Mouse (Mus musculus) WW6 (cell line): ENCODE results near the gene Gng12.
"Not testable (repeated sequence)": the region's sequence is repeated elsewhere in the genome, so short reads cannot be mapped to it uniquely, and the experiment has no call there.

Experiments used
- DNase-seq: peaks from one replicate; pipeline ENCODE4 v3.0.0-alpha.2; 2013; ENCODE audit warnings: low read depth, low spot score

The Gng12 gene

DNA sequence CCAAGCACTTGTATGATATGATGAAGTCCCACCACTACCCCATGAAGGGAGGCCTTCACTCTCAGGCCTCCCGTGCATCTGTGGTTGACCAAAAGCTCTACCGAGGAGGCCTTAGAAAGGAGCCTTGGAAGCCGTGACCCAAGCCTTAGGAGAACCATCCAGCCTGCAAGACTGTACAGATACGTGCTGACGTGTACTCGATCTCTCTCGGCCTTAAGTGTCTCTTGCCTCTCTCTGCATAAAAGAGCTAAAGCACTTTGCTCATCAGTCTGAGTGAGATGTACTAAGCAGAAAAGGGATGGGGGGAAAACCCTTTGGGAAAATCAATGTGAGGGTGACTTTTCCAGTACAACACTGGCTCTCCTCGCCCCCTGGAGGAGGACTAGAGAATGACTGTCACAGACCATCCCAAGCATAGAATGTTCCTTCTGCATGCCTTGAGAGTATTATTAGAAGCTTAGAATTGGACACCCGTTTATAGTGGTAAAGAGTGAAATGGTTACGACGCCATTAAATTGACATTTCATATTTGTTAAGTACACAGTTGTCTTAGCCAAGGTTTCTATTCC is 59.0 kb downstream of the Gng12 start:
- no peak for DNase-seq

DNA sequence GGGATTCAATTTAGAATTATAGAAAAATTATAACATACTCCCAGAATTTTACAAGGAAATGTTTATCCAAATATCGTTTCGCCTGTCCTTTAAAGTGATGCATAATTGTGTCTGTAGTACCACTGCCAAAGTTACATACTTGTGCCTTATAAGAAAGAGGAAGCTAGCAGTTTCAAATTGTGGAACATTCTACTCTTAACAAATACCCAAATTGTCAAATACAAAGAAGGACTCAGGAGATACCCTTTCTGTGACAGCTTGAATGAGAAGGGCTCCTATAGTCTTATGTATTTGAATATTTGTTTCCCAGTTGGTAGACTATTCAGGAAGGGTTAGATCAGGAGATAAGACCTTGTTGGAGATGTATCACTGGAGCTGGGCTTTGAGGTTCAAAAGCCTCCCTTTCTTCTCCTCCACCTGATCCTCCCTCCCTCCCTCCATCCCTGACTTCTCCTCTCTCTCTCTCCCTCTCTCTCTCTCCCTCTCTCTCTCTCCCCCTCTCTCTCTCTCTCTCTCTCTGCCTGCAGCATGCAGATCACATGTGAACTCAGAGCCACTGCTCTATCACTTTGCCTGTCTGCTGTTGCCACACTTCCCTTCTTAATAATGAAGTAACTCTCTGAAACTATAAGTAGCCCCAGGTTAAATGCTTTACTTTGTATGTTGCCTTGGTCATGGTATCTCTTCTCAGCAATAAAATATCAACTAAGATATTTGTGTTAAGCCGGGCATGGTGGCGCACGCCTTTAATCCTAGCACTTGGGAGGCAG is 62.5 kb downstream of the Gng12 start:
- no peak for DNase-seq

DNA sequence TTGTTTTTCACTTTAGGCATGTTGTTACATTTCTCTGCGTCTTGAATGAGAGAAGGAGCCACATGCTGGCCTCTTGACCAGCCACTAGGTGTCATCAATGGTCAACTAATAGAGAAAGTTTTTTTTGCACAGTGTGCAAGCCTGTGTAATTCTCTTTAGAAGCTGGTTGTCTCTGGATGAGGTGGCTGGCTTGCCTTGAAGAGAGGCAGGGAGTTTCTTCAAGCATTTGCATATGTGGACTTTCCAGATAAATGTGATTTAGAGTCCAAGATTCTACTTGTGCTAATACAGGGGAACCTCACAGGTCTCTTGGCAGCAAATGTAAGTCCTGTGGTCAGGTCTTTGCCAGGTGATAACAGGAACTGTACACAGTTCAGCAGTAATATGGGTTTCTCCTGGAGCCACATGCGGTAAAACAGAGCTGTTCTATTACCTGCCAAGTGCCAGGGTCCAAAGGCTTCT is 66.4 kb downstream of the Gng12 start:
- peak; percentile 29 for DNase-seq

DNA sequence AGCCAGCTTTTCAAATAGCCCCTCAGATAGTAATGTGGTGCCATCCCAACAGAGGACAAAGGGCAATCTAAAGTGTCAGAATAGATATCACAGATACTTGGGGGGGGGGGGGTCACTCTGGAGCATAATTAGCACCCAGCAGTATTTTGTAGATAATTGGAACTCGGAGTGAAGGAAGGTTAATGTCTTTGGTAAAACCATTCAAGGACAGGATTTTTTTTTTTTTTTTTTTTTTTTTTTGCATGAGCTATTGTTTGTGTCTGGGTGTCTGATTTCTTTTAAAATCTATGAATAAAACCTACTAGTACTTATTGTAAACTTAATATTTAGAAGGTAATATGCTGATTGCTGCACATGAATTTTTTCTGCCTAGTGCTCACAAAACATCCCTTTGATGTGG is 66.9 kb downstream of the Gng12 start:
- no peak for DNase-seq

DNA sequence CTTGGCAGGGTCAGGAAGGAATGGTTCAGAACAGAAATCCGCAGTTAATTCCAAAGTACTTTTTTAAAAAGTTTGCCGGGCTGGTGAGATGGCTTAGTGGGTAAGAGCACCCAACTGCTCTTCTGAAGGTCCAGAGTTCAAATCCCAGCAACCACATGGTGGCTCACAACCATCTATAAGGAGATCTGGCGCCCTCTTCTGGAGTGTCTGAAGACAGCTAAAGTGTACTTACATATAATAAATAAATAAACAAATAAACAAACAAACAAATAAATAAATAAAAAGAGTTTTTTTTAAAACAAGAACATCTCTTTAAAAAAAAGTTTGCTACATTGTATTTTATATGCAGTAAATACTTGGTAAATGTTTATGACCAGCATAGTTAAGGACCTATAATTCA is 67.5 kb downstream of the Gng12 start:
- DNase-seq, result not testable (repeated sequence)

DNA sequence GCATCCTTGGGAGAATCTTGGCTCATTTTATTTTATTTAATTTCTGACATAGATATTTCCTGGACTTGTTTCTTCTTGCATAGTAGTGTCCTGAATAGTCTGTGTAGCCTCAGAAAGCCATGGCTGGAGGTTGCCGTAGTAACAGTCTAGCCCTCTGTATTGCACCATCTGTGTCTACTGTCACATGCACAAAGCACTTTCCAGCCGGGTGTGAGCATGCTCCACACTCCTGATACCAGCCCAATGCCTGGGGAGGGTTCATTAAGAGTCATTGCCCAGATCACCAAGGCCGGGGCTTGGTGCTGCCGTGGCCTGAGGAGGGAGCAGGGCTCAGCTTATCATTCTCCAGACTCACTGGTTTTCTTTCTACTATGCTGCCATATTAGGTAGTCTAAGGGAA is 68.0 kb downstream of the Gng12 start:
- DNase-seq, result no peak

GRCm38 (mm10) chr6:66965203-66965602 is 69.0 kb downstream of the Gng12 start:
- DNase-seq, result no peak

GRCm38 (mm10) chr6:66967788-66968187 is 71.6 kb downstream of the Gng12 start:
- no peak for DNase-seq

- DNase-seq, result no peak
These were observed 73.2 kb downstream of the Gng12 start for GRCm38 (mm10) chr6:66969446-66969845.

GRCm38 (mm10) chr6:66972300-66972699 is 76.1 kb downstream of the Gng12 start:
- DNase-seq, result no peak

GRCm38 (mm10) chr6:66973180-66973579 is 77.0 kb downstream of the Gng12 start:
- no peak for DNase-seq

DNA sequence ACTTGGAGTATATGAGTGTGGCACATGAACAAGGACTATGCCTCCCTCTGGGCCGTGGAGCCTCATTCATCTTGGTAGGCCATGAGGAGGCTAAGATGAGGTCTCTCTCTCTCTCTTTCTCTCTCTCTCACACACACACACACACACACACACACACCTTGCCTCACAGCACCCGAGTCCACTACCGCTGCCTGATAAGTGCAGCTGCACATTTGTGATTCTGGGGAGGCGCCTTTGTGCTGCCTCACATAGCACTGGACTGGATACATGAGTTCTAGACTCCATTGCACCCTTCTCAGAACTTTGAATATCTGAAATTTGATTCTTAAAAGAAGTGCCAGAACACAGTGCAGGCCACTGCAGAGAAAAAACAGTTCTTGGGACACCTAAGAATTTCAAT is 79.3 kb downstream of the Gng12 start:
- DNase-seq, result no peak

DNA sequence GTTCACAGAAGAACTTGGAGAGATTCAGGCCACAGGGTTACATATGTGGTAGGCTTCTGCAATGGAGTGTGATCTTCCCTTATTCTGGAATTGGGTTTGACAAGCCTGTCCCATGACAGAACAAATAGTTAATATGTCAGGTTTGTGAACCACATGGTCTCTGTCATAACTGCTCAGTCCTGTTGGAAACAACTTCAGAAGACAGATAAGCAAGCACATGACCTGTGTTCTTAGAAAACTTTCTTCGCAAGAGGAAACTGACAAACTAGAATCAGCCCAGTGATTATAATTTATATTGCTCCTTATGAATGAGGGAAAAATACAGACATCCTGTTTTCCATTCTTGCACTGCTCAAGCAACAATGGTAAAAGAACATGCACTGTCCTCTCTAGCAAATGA is 83.0 kb downstream of the Gng12 start:
- no peak for DNase-seq

- DNase-seq, result no peak
These were observed 83.8 kb downstream of the Gng12 start for GRCm38 (mm10) chr6:66980040-66980439.

DNA sequence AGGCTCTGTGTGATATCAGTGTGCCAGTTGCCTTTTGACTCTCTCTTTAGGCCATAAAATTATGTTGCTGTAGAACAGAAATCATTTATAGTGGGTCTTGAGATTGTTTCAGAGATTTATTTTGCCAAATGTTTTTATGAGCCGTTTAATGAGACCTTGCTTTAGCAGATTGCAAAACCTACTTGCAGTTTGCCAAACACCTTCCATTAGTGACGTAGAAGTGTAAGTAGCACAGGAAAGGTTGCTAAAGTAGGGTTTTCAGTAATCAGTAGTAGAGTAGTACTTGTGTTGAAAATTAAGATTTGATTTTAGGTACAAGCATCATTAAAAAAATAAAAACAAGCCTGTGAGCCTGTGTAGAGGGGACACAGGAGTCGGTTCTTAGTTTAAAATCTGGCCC is 85.2 kb downstream of the Gng12 start:
- DNase-seq, result no peak

- DNase-seq, result no peak
These were observed 85.7 kb downstream of the Gng12 start for GRCm38 (mm10) chr6:66981864-66982263.

DNA sequence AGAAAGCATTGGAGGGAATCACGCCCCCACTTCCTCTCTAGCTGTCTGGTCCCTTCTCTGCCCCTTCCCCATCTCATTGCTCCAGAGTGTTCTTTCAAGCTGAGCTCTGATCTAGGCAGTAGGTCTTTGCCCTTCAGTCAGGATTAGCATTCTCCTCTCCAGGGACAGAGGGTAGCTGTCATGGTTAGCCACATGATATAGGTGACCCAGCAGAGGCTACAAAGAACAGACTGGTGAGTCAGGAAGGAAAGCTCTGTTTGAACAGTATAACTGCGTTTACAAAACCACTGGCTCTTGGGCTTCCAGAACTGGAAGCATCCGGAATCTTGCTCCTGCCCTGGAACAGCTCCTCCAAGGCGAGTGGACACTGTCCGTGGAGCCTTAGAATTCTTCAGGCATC is 87.9 kb downstream of the Gng12 start:
- no peak for DNase-seq

DNA sequence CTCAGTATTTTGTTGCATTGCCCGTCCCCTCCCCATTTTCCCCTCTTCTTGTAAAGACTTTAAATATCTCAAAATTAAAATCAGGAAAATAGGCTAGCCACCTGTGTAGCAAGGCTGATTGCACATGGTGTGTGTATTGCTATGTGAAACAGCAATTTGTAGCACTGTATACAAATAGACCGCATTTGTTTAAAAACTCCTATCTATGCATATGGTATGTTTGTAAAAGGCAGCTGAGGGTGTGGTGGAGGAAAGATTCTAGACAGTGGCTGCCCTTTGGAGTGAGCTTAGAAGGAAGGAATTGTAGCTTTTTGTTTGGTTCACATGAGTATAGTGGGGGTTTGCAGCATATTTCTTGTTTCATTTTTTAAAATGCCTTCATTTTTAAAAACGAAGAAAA is 88.5 kb downstream of the Gng12 start:
- DNase-seq, result no peak

GRCm38 (mm10) chr6:66985500-66985899 is 89.3 kb downstream of the Gng12 start:
- no peak for DNase-seq

GRCm38 (mm10) chr6:66986063-66986462 is 89.9 kb downstream of the Gng12 start:
- DNase-seq, result no peak

DNA sequence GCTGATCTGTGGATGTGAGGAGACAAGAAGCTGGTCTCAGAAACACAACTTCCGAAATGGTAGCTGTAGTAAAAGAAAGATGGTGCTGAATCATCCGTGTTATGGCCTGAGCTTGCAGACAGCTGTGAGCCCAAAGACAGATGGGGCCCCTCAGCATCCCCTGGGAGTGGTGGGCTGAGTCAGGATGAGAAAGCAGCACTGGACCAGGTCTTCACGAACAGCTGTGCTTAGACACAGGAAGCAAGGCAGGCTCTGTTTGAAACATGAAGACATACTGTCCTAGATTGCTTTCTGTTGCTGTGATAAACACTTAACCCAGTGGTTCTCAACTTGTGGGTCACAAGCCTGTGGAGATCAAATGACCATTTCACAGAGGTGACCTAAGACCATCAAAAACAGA is 91.4 kb downstream of the Gng12 start:
- DNase-seq, result no peak

GRCm38 (mm10) chr6:66988363-66988762 is 92.2 kb downstream of the Gng12 start:
- no peak for DNase-seq

- no peak for DNase-seq
These were observed 92.8 kb downstream of the Gng12 start for GRCm38 (mm10) chr6:66989037-66989436.
